Mouse (Mus musculus) olfactory bulb, adult 2 months (tissue): Measurements from ENCODE around the gene Rxfp2.

Experiments
- CTCF ChIP-seq: fragments of 200-500 bp; IDR thresholded peaks from 2 replicates; pipeline ENCODE4 v1.5.1; 2012; ENCODE audit warnings: low read depth, mild to moderate bottlenecking, low read length, moderate library complexity; ENCODE audit not compliant: insufficient read depth
- POLR2A ChIP-seq: fragments of 200-500 bp; IDR thresholded peaks from 2 replicates; pipeline ENCODE4 v1.6.1; 2012; ENCODE audit warnings: mild to moderate bottlenecking, low read depth, low read length, moderate library complexity; ENCODE audit not compliant: insufficient read depth

GRCm38 (mm10) chr5:150106358-150106757, 87.9 kb downstream of the Rxfp2 start:
- no peak for TF ChIP-seq CTCF
- TF ChIP-seq POLR2A, result no peak
